Mouse (Mus musculus) heart, embryonic 16.5 days (tissue): ENCODE data around the gene Ryr1. TPM values are rescaled to one million over a fixed set of nuclear protein-coding genes. Genes with fewer than 3 reads are reported as not detected.

Experiments used
- ATAC-seq: fragments of 200-750 bp; cut with Nextera tagmentation; replicated peaks from 2 replicates; pipeline ENCODE4 v1.8.0; 2017; ENCODE audit warnings: moderate number of reproducible peaks; ENCODE audit not compliant: insufficient read depth, low FRiP score; ENCODE audit errors: extremely low read depth
- H3K27ac ChIP-seq: fragments of 300-500 bp; sonication (generic); 2 replicates; pipeline ENCODE4 v1.5.1; 2014; ENCODE audit warnings: mild to moderate bottlenecking, low read length, control low read depth, moderate library complexity
- H3K27me3 ChIP-seq: fragments of 300-500 bp; sonication (generic); 2 replicates; pipeline ENCODE4 v1.6.1; 2014; ENCODE audit warnings: low read length, mixed read lengths; ENCODE audit not compliant: control insufficient read depth, insufficient read depth
- H3K36me3 ChIP-seq: fragments of 300-500 bp; sonication (generic); 2 replicates; pipeline ENCODE4 v1.6.1; 2014; ENCODE audit not compliant: control insufficient read depth, insufficient read depth
- H3K4me1 ChIP-seq: fragments of 300-500 bp; sonication (generic); 2 replicates; pipeline ENCODE4 v1.6.1; 2014; ENCODE audit warnings: low read length, mixed read lengths; ENCODE audit not compliant: control insufficient read depth, insufficient read depth
- H3K4me2 ChIP-seq: fragments of 300-500 bp; sonication (generic); 2 replicates; pipeline ENCODE4 v1.6.1; 2014; ENCODE audit warnings: low read depth, mild to moderate bottlenecking, control low read depth, low read length
- H3K4me3 ChIP-seq: fragments of 300-500 bp; sonication (generic); 2 replicates; pipeline ENCODE4 v1.5.1; 2014; ENCODE audit warnings: mild to moderate bottlenecking, control low read depth, low read length
- H3K9ac ChIP-seq: fragments of 300-500 bp; sonication (generic); 2 replicates; pipeline ENCODE4 v1.6.1; 2014; ENCODE audit warnings: low read length, control low read depth
- H3K9me3 ChIP-seq: fragments of 300-500 bp; sonication (generic); replicated peaks from 2 replicates; pipeline ENCODE4 v1.6.1; 2016; ENCODE audit warnings: low read length; ENCODE audit not compliant: control insufficient read depth
- WGBS: fragments of 180-500 bp; shearing (Covaris S2); extraction: QIAGEN DNeasy Blood & Tissue Kit; methylation state at CpG from one replicate; pipeline ENCODE4 v1.1.7; 2014; 5-methylcytosine and 5-hydroxymethylcytosine counted together
- polyA plus RNA-seq: library from polyadenylated mRNA; unstranded; fragments of >200 nt; fragmentation: Nextera tagmentation; extraction: Ambion mirVana; gene quantifications from 2 replicates; pipeline ENCODE4 v1.2.1, GENCODE M21; 2015

Gene Ryr1
- polyA plus RNA-seq, 1 experiment from 2014 or later, result 0.22 TPM

GRCm38 (mm10) chr7:28982274-28983013 is 142.5 kb downstream of the Ryr1 start:
- no peaks in the 10 kb centered on the region for H3K9me3 ChIP-seq
- 13% methylated on average over 19 of the region's 19 CpGs for WGBS
- H3K36me3 ChIP-seq, result peaks cover 18% of the 10 kb centered on the region
- H3K4me1 ChIP-seq, result peaks cover 11% of the 10 kb centered on the region
- H3K27me3 ChIP-seq, result no peaks in the 10 kb centered on the region
- H3K27ac ChIP-seq, result peak overlapping the region; percentile 86
- peak overlapping the region; percentile 80 for H3K4me3 ChIP-seq
- H3K9ac ChIP-seq, result peak overlapping the region; percentile 81
- peak overlapping the region; percentile 73 for H3K4me2 ChIP-seq
- peak; percentile 35 for ATAC-seq

DNA sequence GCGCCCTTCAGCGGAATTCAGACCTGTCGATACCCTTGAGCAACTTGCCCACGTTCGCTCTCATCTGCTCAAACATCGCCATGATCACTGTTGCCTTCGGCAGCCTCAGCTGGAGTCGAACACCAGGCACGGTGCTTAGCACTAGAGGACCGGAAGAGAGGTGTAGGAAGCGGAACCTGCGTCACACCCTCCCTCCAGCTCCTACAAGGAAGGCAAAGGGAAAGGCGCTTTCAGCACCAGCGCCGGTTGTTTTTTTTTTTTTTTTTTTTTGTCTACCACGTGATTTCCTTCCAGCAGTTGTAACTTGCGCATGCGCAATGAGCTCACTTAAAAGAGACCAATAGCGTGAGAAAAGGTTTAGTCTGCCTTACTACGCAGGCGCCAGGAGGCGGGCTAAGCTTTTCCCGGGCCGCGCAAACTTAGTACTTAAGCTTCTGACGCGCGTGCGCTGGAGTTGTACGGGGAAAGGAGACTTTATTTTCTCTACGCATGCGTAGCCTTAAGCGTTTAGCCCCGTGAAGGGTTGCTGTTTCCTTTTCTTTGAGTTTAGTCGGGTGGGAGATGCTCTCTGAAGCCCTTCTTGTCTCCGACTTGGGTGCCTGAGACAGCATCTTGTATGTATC is 143.2 kb downstream of the Ryr1 start, which contains the start of the genes Eif3k and Map4k1:
Eif3k (minus strand) TSS at position 214 of the 623 bp plus-strand sequence.
Map4k1 (plus strand) TSS at position 400 of the 623 bp plus-strand sequence.
- WGBS, result under 1% methylated on average over 36 of the region's 36 CpGs
- H3K4me1 ChIP-seq, result peaks cover 11% of the 10 kb centered on the region
- peak within 1 kb of the TSS; percentile 86 for H3K27ac ChIP-seq
- ATAC-seq, result peak; percentile 91
- H3K4me3 ChIP-seq, result peak within 1 kb of the TSS; percentile 80
- peaks cover 24% of the 10 kb centered on the region for H3K36me3 ChIP-seq
- no peaks in the 10 kb centered on the region for H3K9me3 ChIP-seq
- peak within 1 kb of the TSS; percentile 96 for H3K4me2 ChIP-seq
- no peaks in the 10 kb centered on the region for H3K27me3 ChIP-seq
- H3K9ac ChIP-seq, result peak within 1 kb of the TSS; percentile 87

DNA sequence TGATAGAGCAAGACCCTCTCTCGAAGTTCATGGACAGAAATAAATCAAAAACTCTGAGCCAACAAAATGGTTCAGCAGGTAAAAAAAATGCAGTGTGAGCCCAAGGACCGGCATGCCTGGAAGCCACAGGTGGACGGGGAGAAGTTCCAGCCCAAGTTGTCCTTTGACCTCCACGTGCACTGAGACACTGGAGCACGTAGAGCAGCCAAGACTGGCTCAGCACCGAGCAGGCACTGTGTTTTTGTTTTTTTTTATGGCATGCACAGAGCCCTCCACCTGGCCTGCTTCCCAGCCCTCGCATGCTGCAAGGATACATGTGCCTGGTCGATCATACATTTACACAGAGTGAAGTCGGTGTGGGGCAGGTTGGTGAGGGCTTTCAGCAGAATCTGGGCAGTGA is 147.4 kb downstream of the Ryr1 start:
- no peak overlapping the region for H3K9ac ChIP-seq
- no peaks in the 10 kb centered on the region for H3K9me3 ChIP-seq
- no peak overlapping the region for H3K27ac ChIP-seq
- WGBS, result 70% methylated on average over 9 of the region's 9 CpGs
- no peak overlapping the region for H3K4me2 ChIP-seq
- ATAC-seq, result no peak
- no peak overlapping the region for H3K4me3 ChIP-seq
- peaks cover 8% of the 10 kb centered on the region for H3K4me1 ChIP-seq
- H3K27me3 ChIP-seq, result no peaks in the 10 kb centered on the region
- H3K36me3 ChIP-seq, result peaks cover 45% of the 10 kb centered on the region

- Histone ChIP-seq H3K4me2 (no peak overlapping the region), H3K27me3 (no peaks in the 10 kb centered on the region), H3K9me3 (no peaks in the 10 kb centered on the region), H3K4me3 (no peak overlapping the region), H3K36me3 (peaks cover 35% of the 10 kb centered on the region), H3K4me1 (peaks cover 17% of the 10 kb centered on the region), H3K9ac (no peak overlapping the region), H3K27ac (no peak overlapping the region)
- 78% methylated on average over 8 of the region's 8 CpGs for WGBS
- no peak for ATAC-seq
Observed at GRCm38 (mm10) chr7:28973025-28973424, 152.0 kb downstream of the Ryr1 start.

- Histone ChIP-seq H3K4me2 (no peak overlapping the region), H3K9me3 (no peaks in the 10 kb centered on the region), H3K36me3 (peaks cover 33% of the 10 kb centered on the region), H3K4me3 (no peak overlapping the region), H3K4me1 (peaks cover 17% of the 10 kb centered on the region), H3K27ac (peak overlapping the region; percentile 89), H3K27me3 (no peaks in the 10 kb centered on the region), H3K9ac (0 out of 2 replicates have a peak overlapping the region, but pooled peaks have one; percentile 6)
- 59% methylated on average over 8 of the region's 8 CpGs for WGBS
- ATAC-seq, result no peak
Observed at GRCm38 (mm10) chr7:28972542-28972985, 152.4 kb downstream of the Ryr1 start.

GRCm38 (mm10) chr7:28971770-28972269 is 153.2 kb downstream of the Ryr1 start:
- Histone ChIP-seq H3K27me3 (no peaks in the 10 kb centered on the region), H3K9ac (peak overlapping the region; percentile 43; the same call in 1 of the 2 replicates), H3K36me3 (peaks cover 25% of the 10 kb centered on the region), H3K4me2 (0 out of 2 replicates have a peak overlapping the region, but pooled peaks have one; percentile 4), H3K4me1 (peaks cover 17% of the 10 kb centered on the region), H3K4me3 (no peak overlapping the region), H3K9me3 (no peaks in the 10 kb centered on the region), H3K27ac (peak overlapping the region; percentile 89)
- ATAC-seq, result peak; percentile 73
- 22% methylated on average over 6 of the region's 6 CpGs for WGBS

GRCm38 (mm10) chr7:28971029-28971428 is 153.9 kb downstream of the Ryr1 start:
- H3K36me3 ChIP-seq, result peaks cover 19% of the 10 kb centered on the region
- no peak overlapping the region for H3K4me2 ChIP-seq
- peak overlapping the region; percentile 89 for H3K27ac ChIP-seq
- 0 out of 2 replicates have a peak overlapping the region, but pooled peaks have one; percentile 6 for H3K9ac ChIP-seq
- no peak overlapping the region for H3K4me3 ChIP-seq
- no peaks in the 10 kb centered on the region for H3K27me3 ChIP-seq
- no peaks in the 10 kb centered on the region for H3K9me3 ChIP-seq
- peaks cover 17% of the 10 kb centered on the region for H3K4me1 ChIP-seq
- no peak for ATAC-seq
- 84% methylated on average over 7 of the region's 7 CpGs for WGBS

DNA sequence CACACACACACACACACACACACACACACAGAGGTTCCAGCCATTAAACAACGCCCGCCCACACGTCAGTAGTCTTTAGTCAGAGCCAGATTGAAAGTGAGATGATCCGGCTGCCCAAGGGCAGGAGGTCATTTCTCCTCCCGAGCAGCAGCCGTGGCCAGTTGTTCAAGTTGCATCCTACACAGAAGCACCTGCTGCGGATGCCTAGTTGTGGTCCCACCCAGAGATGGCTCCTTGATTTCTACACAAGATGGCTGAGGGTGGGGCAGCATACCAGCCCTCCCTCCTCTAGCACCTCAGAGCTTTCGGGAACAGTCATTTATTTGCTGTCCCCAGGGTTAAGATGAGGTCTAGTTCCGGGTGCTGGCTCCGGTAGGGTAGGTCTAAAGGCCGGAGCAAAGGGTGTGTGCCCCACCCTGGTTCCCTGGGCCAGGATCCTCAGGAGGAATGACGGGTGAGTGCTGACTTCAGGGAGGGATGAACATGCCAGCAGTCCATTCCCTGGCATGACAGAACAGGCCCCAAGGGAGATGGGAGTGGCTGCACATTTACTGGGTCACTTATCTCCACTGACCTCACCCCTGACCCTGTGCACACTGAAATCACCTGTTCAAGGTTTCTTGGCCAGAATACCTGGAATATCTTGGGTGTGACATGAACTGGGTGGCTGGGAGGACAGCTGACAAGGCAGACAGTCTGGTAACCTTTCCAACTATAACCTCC is 155.1 kb downstream of the Ryr1 start:
- no peaks in the 10 kb centered on the region for H3K9me3 ChIP-seq
- no peak overlapping the region for H3K4me3 ChIP-seq
- H3K27me3 ChIP-seq, result no peaks in the 10 kb centered on the region
- 55% methylated on average over 12 of the region's 12 CpGs for WGBS
- H3K9ac ChIP-seq, result no peak overlapping the region
- H3K27ac ChIP-seq, result no peak overlapping the region
- peaks cover 17% of the 10 kb centered on the region for H3K4me1 ChIP-seq
- peaks cover 19% of the 10 kb centered on the region for H3K36me3 ChIP-seq
- no peak for ATAC-seq
- H3K4me2 ChIP-seq, result no peak overlapping the region
